Mouse (Mus musculus) WW6 (cell line): ENCODE measurements around the gene Lcmt1.

ENCODE experiments used
- DNase-seq: peaks from one replicate; pipeline ENCODE4 v3.0.0-alpha.2; 2013; ENCODE audit warnings: low read depth, low spot score

Gene Lcmt1

DNA sequence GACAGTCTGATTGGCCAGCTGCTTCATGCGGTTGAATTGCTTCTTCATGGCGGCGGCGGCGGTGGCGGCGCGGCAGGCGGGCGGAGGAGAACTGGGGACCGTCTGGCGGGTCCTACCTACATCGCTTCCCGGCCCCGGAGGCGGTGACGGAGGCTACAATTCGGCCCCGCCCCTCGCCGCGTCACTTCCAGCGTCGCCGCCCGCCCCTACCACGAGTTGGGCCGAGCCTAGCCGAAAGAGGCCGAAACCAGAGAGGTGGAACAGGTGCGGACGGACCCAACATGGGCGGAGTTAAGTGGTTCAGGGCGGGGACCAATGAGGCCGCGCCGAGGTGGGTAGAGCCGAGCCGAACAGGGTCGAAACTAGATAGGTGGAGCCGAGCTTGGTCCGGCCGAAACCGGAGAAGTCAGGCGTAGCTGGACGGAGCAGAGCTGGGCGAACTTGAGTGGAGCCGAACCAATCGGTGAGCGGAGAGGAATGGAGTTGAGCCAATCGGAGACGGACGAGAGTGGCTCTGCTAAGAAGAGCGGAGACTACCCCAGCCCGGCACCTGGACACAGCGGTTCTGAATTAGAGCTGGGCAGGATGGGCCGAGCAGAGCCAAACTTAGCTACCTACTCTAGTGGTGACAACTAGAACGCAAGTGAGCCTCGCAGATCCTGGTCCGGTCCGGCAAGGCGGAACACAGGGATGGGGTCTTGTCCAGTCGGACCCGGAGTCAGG, at the start of gene Lcmt1, which contains the start of gene Arhgap17:
Lcmt1 (plus strand) TSS at position 26 of the 723 bp plus-strand sequence.
Arhgap17 (minus strand) TSS at position 157 of the 723 bp plus-strand sequence.
- peak; percentile 96 for DNase-seq

DNA sequence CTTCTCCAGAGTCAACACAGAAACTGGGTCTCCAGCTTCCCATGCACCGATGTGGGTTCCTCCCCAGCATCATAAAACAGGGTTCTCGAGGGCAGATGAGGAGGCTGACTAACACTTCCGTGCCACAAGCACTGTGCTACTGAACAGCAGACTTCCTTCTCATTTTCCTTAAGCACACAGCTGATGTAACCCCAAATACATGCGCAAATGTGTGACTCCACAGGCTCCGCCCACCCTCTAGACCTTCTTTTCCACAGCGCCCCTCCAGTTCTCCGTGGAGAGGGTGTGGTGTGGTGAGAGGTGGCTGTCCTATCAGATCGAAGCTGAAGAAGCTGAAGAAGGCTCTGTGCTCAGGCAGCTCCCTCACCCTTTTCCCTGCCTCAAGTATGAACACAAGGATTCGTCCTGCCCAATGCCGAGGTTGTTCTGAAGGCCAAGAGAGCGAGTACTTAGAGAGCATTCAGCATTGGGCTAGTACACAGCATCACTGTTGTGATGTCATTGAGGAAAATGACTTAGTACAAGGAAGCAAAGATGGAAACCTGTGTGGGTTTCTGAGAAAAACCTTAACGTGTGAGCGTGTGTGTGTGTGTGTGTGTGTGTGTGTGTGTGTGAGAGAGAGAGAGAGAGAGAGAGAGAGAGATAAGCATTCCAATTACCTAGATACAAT, 47.0 kb upstream of the Lcmt1 start:
- no peak for DNase-seq

DNA sequence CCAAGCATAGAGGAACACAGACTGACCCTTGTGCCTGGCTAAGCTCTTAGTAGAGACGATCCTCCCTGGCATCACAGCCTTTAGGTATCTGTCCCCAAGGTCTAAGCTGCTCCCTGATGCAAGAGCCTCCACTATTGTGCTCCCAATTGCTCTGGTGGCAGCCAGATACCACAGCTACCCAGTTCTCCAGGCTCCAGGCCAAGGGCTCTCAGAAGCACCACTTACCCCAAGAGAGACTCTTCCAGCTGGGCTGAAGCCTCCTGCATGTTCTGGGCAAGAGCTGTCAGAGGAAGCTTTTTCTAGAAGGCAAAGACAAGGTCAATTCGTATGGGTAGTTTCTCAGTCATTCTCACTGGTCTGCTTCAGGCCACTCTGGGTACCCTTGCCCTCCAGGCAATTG, 46.2 kb upstream of the Lcmt1 start:
- no peak for DNase-seq

DNA sequence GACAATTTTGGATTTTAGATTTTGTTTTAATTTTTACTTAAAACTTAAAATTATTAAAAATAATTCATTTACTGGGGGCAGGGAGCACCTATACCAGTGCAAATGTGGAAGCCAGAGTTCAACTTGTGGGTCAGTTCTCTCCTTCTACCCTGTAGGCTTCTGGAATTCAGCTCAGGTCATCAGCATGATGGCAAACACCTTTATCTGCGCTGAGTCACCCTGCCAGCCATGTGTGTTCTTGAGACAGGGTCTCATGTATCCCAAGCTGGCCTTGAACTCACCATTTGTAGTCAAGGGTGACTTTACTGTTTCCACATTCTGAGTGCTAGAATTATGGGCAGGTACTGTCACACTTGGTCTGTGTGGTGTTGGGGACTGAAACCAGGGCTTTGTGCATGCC, 45.5 kb upstream of the Lcmt1 start:
- no peak for DNase-seq

DNA sequence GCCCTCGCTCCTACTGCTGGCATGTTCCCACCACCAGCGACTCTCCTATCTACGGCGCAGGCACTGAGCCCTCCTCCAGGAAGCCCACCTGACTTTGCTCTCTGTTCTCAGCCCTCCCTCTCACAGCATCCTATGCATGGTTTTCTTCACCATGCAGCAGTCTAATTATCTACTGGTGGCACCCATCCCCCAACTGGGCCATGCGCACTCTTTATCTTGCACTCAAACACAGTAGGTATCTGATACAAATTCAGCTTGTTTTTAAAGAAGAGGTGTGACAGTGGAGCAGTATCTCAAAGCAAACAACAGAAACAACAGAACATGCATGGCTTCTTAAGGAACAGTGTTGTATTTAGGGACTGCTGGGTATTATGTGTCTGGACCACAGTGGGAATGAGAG, 43.5 kb upstream of the Lcmt1 start:
- DNase-seq = no peak

DNA sequence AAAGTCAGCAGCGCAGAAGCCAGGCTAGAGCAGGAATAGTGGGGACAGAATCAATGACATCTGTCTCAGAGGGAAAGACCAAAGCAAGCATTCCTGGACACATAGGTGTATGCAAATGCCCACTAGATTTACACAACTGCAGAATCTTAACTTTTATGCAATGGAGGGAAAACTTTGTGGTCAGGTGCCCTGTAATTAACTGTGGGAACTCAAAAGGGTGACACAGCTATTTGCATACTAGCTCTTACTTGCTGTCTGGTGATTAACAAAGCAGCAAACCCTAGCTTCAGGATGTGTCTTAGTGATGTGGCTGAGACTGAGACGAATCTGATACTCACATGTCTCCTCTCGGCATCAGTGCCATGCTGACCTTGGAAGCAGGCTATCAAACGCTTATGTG, 42.7 kb upstream of the Lcmt1 start:
- DNase-seq = no peak

DNA sequence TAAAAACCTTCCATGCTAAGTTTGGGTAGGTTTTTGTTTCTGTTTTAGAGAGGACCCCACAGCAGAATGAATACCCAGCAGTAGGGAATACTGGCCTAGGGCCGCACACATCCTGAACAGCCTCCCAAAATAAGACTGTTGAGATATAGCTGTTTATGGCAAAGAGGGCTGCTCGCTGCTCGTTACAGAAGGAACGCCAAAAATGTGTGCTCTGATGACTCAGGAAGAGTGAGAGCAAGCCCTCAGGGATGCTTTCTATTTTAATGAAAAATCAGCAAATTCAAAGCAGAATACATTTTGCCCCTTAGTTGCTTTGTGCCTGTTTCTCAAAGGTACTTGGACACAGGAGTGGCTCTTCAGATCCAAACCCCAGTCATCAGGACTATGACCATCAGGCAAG, 41.7 kb upstream of the Lcmt1 start:
- DNase-seq = no peak

DNA sequence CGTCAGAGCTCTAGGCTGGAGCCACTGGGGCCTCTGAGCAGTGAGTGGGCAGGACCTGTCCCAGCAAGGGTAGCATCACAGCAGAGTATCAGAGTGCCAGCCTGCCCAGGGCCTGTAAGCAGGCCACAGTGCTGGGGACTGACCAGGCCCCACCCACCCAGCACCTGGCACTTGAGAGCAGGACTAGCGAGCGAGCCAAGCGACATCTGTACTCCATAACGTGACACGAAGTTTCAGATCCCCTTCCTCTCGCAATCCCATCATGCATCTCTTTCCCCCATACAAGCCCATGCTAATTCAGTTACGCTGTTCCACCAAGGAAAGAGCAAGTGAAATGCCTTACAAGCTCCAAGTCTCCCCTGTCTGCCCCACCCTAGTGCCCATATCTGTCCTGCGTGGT, 39.1 kb upstream of the Lcmt1 start:
- no peak for DNase-seq

DNA sequence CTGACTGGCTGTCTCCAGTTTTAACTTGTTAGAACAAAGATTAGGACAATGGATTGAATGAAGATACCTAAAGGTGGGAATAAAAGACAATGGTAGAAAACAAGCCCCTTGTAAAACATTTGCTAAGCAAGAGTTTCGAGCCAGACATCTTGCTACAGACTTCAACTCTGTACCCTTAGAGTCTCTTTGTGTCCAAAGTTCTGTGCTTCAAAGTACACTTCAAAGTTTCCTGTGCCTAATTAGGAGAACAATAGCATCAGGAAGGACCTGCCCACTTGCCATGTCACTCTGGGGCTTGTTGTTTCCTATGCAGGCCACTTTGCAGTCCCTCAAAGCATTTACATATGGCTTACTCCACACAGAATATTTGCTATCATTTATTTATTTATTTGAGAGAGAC, 33.3 kb upstream of the Lcmt1 start:
- DNase-seq = no peak

DNA sequence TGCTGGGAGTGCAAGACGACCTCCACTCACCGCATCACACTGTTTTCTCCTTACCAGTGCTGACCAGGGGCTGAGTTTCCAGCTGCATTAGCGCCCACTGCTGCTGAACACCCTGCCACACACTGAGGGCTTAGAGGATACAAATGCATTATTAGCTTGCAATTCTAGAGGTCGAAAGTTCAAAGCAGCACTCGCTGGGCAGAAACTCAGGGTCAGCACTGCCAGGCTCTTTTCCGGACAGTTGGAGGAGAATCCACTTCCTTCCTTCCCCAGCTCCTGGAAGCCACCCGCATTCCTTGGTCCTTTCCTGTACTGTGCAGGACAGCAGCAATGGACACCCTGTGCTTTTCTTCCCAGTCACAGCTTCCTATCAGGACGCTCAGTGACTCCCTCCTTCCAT, 31.2 kb upstream of the Lcmt1 start:
- DNase-seq = no peak

DNA sequence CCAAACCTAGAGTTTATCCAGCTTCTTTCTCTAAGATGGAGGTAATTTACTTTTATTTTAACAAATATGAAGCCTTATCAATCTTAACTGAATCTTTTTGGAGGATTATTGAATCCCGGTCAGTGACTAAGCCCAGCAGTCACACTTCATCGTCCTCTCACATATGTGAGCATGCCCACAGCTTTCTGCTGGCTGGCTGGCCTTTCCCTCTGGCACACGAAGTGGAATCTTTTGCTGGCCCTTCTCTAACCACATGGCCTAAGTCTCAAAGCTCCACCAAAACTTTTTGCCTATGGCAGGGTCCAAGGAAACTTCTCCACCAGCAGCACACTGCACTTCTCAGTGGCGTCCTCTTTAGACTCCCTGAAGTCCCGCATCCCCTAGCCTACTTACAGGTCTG, 27.7 kb upstream of the Lcmt1 start:
- no peak for DNase-seq

DNA sequence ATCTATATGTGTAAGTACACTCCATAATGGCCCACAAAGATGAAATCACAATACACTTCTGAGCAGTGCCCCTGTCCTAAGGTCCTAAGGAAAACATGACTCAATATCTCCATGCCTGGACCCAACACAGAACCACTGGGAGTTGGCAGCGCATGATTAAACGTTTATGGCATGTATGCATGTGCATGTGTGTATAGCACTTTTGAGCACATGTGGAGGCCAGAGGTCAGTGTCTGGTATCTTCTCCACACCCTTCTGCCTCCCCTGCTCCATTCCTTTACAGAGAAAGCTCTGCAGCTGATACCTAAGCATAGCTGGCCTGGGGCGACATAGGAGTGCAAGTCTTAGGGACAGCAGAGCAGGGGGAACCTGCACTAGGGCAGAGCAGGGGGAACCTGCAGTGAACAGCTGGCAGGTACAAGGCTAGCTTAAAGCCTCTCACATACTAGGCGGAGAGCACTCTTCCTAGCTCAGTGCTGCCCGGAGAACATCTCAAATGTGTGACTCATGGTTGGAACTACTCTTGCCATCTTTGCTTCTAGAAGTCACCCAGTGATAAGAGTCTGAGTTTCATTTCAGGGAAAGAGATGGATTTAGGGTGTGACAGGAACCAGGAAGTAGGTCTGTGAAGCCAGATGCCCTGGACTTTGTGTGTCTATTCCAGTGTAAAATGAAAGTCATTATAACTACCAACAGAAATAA, 25.4 kb upstream of the Lcmt1 start:
- DNase-seq = no peak

DNA sequence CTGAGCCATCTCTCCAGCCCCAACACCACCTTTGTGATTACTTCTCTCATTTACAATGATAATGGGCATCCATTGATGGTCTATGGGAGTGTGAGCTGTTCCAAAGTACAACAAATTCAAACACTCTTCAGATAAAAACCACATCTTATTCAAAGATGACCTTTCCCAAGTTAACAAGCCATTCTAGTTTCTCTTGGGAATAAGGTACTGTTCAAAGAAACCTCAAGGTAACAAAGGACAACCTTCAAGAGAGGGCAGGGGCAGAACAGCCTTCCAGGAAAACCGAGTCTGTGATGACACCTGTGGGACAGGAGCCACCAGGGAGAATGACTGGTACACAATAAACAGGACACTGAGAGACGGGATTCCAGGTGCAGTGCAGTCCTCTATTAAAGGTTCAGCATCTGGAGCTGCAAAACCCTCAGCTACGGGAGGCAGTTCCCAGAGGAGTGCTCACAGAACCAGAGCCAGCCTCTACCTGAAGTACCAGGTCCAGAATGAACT, 24.5 kb upstream of the Lcmt1 start:
- DNase-seq = no peak

DNA sequence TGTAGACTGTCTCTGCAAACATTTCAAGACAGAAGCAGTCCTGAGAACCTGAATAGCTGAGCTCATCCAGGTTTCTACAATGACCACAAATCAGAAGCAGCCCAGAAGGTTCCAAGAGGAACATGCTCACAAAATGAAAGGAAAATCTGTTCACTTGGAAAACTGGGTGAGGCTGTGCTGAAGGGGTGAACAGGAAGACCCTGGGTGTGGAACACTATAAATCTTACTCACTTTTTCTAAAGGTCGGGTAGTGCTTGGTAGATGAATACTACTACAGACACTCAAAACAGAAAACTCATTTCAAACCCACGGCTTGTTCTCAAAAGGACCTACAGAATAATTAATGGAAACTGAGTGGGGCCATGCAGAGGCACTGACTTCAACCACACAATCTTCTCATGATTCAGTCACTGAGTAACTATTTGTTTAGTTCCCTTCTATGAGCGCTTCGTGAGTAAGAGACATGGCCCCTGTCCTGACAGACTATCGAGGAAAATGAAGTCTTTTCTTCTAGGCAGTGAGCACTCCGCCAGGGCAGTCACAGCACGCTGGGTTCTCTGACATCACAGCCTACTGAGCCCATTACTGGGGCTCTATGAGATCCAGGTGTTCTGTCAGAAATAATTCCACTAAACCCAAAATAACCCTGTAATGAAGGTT, 22.8 kb upstream of the Lcmt1 start:
- no peak for DNase-seq

DNA sequence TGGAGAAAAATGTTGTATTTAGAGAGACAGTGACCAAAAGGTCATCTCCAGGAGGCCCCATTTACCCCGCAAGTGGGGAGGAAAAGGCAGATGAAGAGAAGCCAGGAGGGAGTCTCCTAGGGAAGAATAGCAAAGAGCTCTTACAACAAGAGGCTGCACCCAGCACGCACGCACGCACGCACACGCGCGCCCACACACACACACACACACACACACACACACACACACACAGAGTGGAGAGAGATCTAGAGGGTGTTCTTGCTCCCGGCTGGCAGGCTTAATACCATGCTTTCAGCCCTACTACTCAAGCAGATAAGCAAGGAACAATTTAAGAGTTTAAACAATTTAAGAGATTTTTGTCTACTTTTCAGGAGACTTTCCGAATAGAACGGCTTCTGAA, 19.8 kb upstream of the Lcmt1 start:
- no peak for DNase-seq

DNA sequence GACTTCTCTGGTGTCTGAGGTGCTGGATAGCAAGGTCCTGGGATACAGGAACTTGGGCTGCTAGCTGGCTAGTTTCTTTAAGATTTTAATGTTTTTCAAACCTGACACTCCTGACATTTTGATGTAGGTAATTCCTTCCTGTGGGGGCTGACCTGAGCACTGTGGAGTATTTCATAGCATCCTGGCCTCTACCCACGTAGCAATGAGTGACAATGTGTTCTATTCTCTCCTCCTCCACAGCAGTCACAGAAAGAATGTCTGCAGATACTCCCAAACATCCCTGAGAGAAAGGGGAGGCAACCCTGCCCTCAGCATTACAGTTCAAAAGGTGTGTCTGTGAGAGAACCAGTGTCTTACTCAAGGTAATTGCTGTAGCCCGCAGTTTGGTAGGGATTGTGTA, 19.3 kb upstream of the Lcmt1 start:
- DNase-seq = no peak

DNA sequence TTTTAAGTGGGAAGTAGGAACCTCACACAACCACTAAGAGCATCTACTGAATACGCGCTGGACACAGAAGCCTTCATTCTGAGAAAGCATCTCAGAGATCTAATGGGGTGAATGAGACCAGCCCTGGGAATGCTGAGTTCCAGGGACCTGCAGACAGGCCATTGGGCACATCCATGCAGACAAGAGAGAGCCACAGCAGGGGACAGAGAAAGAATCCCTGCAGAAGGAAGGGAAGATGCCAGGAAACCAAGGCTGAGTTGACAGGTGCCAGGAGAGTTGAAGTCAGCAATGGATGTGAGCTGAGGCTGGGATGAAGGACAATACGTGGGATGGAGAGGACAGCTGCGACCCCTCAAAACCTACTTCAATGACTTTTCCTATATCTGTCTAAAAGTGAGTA, 16.5 kb upstream of the Lcmt1 start:
- no peak for DNase-seq

DNA sequence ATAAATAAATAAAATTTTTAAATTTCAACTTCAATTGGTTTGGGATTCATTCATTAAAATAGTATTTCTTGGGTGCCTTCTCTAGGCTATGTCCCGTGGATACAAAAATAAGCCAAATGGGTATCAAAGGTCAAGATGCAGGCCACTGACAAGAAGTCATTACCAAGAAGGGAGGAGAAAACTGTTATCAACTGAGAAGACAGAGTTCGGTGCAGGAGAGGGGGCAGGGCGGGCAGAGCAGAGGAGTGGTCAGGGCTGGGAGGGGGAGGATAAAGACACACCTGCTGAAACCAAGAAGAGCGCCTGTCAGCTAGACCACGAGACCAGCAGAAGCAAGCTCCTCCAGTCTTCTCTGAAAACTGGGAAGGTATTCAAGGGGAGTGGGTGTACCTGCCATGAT, 15.7 kb upstream of the Lcmt1 start:
- no peak for DNase-seq

DNA sequence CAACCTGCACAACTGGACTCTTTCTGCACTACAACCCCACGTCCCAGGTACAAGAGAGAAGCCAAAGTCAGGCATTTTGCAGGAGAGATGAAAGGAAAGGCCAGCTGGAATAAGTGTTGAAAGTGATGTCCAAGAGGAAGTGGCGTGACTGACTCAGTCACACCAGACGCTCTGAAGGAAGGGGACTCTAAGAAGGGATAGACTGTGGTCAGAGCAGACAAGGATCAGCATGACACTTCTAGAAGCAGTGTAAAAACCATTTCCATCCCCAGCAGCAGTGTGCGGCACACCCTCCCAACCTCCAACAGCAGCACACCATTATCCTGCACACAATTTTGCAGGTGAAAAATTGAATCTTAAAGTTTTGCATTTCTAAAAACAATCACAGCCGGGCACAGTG, 15.2 kb upstream of the Lcmt1 start:
- DNase-seq = no peak

DNA sequence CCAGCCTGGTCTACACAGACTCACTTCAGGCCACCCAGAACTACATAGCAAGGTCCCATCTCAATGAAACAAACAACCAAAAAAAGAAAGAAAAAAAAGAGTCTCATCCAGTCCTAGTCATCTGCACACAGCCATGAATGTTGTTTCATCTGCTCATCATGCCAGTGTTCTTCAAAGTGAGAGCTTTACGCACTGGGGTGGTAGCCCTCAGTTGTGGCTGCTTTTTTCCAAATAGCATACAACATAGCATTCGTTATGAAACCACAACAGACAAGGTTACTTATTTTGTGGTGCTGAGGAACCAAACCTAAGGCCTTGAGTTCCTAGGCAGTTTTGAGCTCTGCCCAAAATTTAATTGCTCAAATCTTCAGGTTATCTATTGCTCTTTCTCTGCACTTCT, 14.7 kb upstream of the Lcmt1 start:
- DNase-seq = no peak

DNA sequence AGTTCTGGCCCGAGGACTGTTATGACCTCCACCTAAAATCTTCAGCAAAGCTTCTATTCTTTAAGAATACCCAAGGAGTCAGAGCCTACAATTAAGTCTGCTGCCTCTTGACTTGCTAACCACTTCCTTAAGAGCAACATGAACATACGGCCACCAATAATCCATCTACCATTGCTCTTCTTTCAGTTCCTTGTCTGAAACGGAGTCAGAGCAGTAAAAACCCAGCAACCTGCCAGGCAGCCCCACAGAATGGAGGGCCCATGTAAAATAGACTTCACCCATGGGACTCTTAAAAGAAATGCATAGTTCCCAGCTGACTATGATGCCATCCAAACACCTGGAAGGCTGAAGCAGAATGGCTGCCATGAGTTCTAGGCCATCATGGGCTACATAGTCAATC, 13.4 kb upstream of the Lcmt1 start:
- DNase-seq = no peak

DNA sequence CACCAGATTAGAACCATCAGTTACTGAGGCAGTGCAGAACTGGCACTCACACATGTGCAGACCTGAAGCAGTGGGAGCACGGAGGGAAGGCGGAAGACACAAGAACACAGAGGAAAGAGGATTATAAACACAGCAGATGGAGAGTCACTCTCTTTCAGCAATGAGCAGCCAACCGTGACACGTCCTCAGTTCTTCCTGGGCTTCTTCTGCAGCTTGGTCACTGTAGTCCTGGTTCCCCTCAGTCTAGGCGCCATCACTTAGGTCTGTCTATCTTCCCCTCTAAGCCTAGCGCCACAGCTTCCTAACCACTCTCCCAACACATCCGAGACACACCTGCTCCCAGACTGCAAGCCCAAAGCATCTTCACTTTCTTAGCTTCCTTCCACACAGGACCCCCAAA, 10.5 kb upstream of the Lcmt1 start:
- no peak for DNase-seq
